In the genomic region with DNA sequence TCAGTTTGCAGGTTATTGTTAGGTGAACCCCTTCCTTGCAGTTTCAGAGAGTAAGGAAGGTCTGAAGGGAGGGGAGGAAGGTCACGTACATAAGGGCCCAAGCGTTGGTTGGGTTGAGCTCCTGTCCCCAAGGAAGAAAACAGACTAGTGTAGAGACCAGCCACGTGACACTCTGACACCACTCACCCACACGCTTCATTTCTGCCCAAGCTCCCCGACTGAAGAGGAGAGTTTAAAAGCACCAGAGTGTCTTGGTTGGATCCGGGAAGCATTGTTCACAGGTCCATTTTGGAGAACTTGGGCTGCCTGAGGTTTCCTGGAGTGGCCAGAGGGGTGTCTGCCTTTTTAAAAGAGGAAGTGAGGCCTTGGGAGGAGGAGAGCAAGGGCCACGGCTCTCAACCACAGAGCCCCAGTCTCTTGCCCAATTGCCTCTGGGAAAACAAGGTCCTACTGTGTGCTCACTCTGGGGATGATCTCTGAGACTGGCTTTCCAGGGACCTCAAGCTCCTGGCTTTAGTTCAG, we compare ENCODE assay signal across 9 mouse cellular contexts. TPM values are rescaled to one million over a fixed set of nuclear protein-coding genes. Genes with fewer than 3 reads are reported as not detected.
DNase-seq lines count a peak whose midpoint lies in the region; ATAC-seq and TF ChIP-seq lines count a peak whose summit lies in the region.
"Had no signal": no experiment of that assay in that cellular context is flagged by ENCODE, and none has a peak within 500 bp of the region (broad histone marks: within the 10 kb centered on the region; RNA-seq: fewer than 3 reads in every experiment).

No protein-coding gene starts in this region.

- ATAC-seq in liver, embryonic 14.5 days (ENCODE audit: insufficient read depth), result no peak
- ATAC-seq in frontal cortex, adult (ENCODE audit: low TSS enrichment), result no peak

- peak overlapping the region; percentile 11; the same call in 1 of the 2 replicates for H3K4me2 ChIP-seq in liver, embryonic 14.5 days (ENCODE audit: low read depth)

- H3K27me3 ChIP-seq in liver, embryonic 14.5 days (ENCODE audit: control insufficient read depth, insufficient read depth, low read length), result no peaks in the 10 kb centered on the region
- H3K27me3 ChIP-seq in small intestine, adult 2 months (ENCODE audit: control insufficient read depth, insufficient read depth, low read length), result no peaks in the 10 kb centered on the region

- H3K27ac ChIP-seq in bone marrow macrophage, adult 2 months (ENCODE audit: insufficient read depth, low read depth, low read length), result peak overlapping the region; percentile 90
- no peak overlapping the region for H3K27ac ChIP-seq in liver, embryonic 14.5 days
- H3K27ac ChIP-seq in small intestine, adult 2 months (ENCODE audit: insufficient read depth, low read depth, low read length), result peak overlapping the region; percentile 31
- H3K27ac ChIP-seq: forebrain, embryonic 10.5 days had no signal

- no peaks in the 10 kb centered on the region for H3K9me3 ChIP-seq in liver, embryonic 14.5 days (ENCODE audit: control insufficient read depth, low read length)
- H3K9me3 ChIP-seq: forebrain, embryonic 10.5 days had no signal

- TF ChIP-seq POLR2A in lung, adult 2 months (IDR thresholded peaks at IDR 0.05; ENCODE audit: borderline replicate concordance, extremely low read depth, low read depth, low read length), result no peak
- TF ChIP-seq POLR2A in bone marrow macrophage, adult 2 months (IDR thresholded peaks at IDR 0.05; ENCODE audit: borderline replicate concordance, low read depth, low read length), result no peak
- TF ChIP-seq POLR2A in small intestine, adult 2 months (IDR thresholded peaks at IDR 0.05; ENCODE audit: low read depth, low read length), result no peak

- peak overlapping the region; percentile 6 for H3K4me3 ChIP-seq in lung, adult 2 months (replicated peaks; ENCODE audit: extremely low read depth, low read depth, low read length)
- H3K4me3 ChIP-seq in bone marrow macrophage, adult 2 months (ENCODE audit: insufficient read depth, low read length), result peak overlapping the region; percentile 19
- no peak overlapping the region for H3K4me3 ChIP-seq in liver, embryonic 14.5 days (ENCODE audit: insufficient read depth in 1 of 2, low read depth in 2 of 2, low read length in 2 of 2)
- H3K4me3 ChIP-seq in small intestine, adult 2 months (ENCODE audit: low read depth, low read length), result peak overlapping the region; percentile 32
- H3K4me3 ChIP-seq: forebrain, embryonic 10.5 days had no signal

- H3K36me3 ChIP-seq in liver, embryonic 14.5 days (replicated peaks; ENCODE audit: control insufficient read depth, insufficient read depth, low read depth), result no peaks in the 10 kb centered on the region
- peaks cover 2% of the 10 kb centered on the region; the same call in 1 of the 2 replicates for H3K36me3 ChIP-seq in small intestine, adult 2 months (ENCODE audit: control insufficient read depth, insufficient read depth, low read length)
- H3K36me3 ChIP-seq: forebrain, embryonic 10.5 days had no signal

- TF ChIP-seq EP300 in liver, embryonic 14.5 days (IDR thresholded peaks at IDR 0.05; ENCODE audit: low read depth), result no peak

- no peak overlapping the region for H3K9ac ChIP-seq in liver, embryonic 14.5 days (replicated peaks)

- DNase-seq in lung, adult 2 months, result no peak
- no peak for DNase-seq in lung, postnatal 10 days
- DNase-seq in liver, embryonic 14.5 days (ENCODE audit: low read depth in 3 of 3, low spot score in 3 of 3), result peak in 2 of 3 experiments; percentile 13 to 30
- DNase-seq in kidney, adult 9 months, result no peak
- DNase-seq in urinary bladder, postnatal 36 days (ENCODE audit: low spot score in 2 of 2), result no peak

- no peak for TF ChIP-seq CTCF in lung, adult 2 months (IDR thresholded peaks at IDR 0.05; ENCODE audit: insufficient read depth, low read length)
- TF ChIP-seq CTCF in bone marrow macrophage, adult 2 months (IDR thresholded peaks at IDR 0.05; ENCODE audit: low read depth, low read length), result no peak
- no peak for TF ChIP-seq CTCF in liver, embryonic 14.5 days (IDR thresholded peaks at IDR 0.05; ENCODE audit: low read depth)
- TF ChIP-seq CTCF in small intestine, adult 2 months (IDR thresholded peaks at IDR 0.05; ENCODE audit: extremely low read depth, insufficient read length, insufficient replicate concordance, low read depth, low read length), result no peak

- H3K4me1 ChIP-seq in lung, adult 2 months (ENCODE audit: control insufficient read depth, insufficient read depth, low read length), result peaks cover 48% of the 10 kb centered on the region
- H3K4me1 ChIP-seq in bone marrow macrophage, adult 2 months (ENCODE audit: control insufficient read depth, insufficient read depth, low read length), result peaks cover 62% of the 10 kb centered on the region
- H3K4me1 ChIP-seq in liver, embryonic 14.5 days (replicated peaks; ENCODE audit: control insufficient read depth in 2 of 2, insufficient read depth in 2 of 2, low read length in 1 of 2), result peaks cover 11 to 39% of the 10 kb centered on the region in 2 experiments
- H3K4me1 ChIP-seq in small intestine, adult 2 months (ENCODE audit: control insufficient read depth, insufficient read depth, insufficient read length, low read length), result peaks cover 71% of the 10 kb centered on the region

- WGBS in lung, adult 2 months, result 20% methylated on average over 7 of the region's 7 CpGs
- WGBS in liver, embryonic 14.5 days (ENCODE audit: insufficient replicate concordance), result 18% methylated on average over 7 of the region's 7 CpGs
- 46% methylated on average over 7 of the region's 7 CpGs for WGBS in small intestine, adult 2 months

RNA-seq across cellular contexts. Expression of gene Il4ra, which starts 3.5 kb away (rescaled TPM):
- 75.3 and 85.2 TPM in 2 replicates for polyA plus RNA-seq in lung, adult 2 months (2012; rRNA removed)
- 56.6 and 65.8 TPM in 2 replicates for polyA plus RNA-seq in bone marrow macrophage, adult 2 months (2012; ENCODE audit: insufficient read depth, insufficient read length, missing spikeins)
- polyA plus RNA-seq in liver, embryonic 14.5 days (2012; rRNA removed), result 1.9 and 2.8 TPM in 2 replicates
- polyA plus RNA-seq in liver, embryonic 14.5 days (2014; fragmentation: Nextera tagmentation; extraction: Ambion mirVana), result 1.9 and 2.4 TPM in 2 replicates
- polyA plus RNA-seq in small intestine, adult 2 months (2012; rRNA removed), result 31.8 and 51.7 TPM in 2 replicates

RNA-seq across cellular contexts. Expression of gene Il21r, which starts 47.8 kb away (rescaled TPM):
- polyA plus RNA-seq in lung, adult 2 months (2012; rRNA removed), result 7.6 and 8.8 TPM in 2 replicates
- 37.0 and 37.4 TPM in 2 replicates for polyA plus RNA-seq in bone marrow macrophage, adult 2 months (2012; ENCODE audit: insufficient read depth, insufficient read length, missing spikeins)
- 1.0 and 1.2 TPM in 2 replicates for polyA plus RNA-seq in liver, embryonic 14.5 days (2012; rRNA removed)
- 0.38 and 0.48 TPM in 2 replicates for polyA plus RNA-seq in liver, embryonic 14.5 days (2014; fragmentation: Nextera tagmentation; extraction: Ambion mirVana)
- polyA plus RNA-seq in small intestine, adult 2 months (2012; rRNA removed), result 9.4 and 13.4 TPM in 2 replicates

Comparison
In these comparisons a context has a peak if more than half of its experiments do, and no peak if none do; other contexts are left out.
1. DNase-seq: peak in liver, embryonic 14.5 days (2 of 3); none in lung, adult 2 months (single experiment), lung, postnatal 10 days (single experiment), kidney, adult 9 months (single experiment) and urinary bladder, postnatal 36 days (0 of 2).
2. H3K4me3 ChIP-seq: peak in lung, adult 2 months (single experiment), bone marrow macrophage, adult 2 months (single experiment) and small intestine, adult 2 months (single experiment); none in liver, embryonic 14.5 days (0 of 2).